Mouse (Mus musculus): ENCODE measurements around the gene Rab8b.
A peak's percentile ranks its signal among the peaks of the same experiment; 100 is the strongest.
"Not testable (repeated sequence)": the region's sequence is repeated elsewhere in the genome, so short reads cannot be mapped to it uniquely, and the experiment has no call there.

Gene Rab8b

GRCm38 (mm10) chr9:66886818-66887217 lies 32.7 kb downstream of the Rab8b start:
- no peak for DNase-seq (ENCODE audit: low read depth)

DNA sequence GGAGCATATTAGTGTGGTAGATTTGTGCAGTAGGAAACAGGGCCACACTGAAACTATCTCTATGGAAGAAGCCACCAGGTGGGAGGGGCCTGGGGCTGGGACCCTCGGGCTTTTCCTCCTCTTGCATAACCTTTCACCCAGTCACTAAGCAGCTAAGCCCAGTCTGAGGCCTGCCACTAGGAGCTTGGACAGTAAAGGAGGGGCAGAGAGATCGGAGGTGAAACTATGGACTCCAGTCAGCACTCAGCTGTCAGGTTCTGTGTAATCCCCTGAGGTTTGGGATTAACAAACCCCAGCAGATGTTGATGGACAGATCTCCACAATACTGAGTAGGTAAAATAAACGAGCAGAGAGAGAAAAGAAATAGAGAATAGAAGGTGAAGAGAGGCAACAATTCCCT lies 33.1 kb downstream of the Rab8b start:
- no peak for DNase-seq (ENCODE audit: low read depth)

DNA sequence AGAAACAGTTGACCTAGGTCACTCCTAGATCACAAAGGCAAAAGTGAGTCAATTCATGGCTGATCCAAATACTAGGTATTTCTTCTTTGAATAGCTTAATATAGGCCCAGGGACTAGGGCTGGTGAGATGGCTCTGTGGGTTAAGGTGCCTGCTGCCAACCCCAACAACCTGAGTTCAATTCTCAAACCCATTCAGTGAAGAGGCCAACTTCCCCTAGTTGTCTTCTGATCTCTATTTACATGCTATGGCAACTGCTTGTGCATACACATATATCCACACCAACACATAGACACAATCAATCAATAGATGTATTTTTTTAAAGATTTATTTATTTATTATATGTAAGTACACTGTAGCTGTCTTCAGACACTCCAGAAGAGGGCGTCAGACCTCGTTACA lies 34.9 kb downstream of the Rab8b start:
- no peak for DNase-seq (ENCODE audit: low read depth)

- no peak for DNase-seq (ENCODE audit: low read depth)
Measured at GRCm38 (mm10) chr9:66883500-66883899, 36.0 kb downstream of the Rab8b start.

- DNase-seq (ENCODE audit: low read depth): peak; percentile 25
Measured at GRCm38 (mm10) chr9:66882406-66882821, 37.1 kb downstream of the Rab8b start.

DNA sequence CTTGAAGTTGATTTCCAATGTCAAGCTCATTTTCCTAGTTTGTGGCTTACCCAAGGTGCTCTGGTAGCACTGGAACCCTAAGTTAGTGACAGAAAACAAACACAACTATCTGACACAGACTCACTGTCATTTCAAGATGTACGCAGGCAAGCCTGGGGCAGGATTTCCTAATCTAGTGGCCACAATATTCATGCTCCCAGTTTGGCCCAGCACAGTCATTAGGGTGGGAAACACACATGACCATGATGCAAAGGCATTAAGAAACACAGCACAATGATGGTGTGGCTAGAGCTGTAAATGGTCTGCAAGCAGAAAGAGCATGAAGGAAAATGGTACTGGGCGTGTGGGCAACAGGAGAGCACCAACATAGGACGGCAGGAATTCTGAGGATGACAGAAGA lies 37.6 kb downstream of the Rab8b start:
- DNase-seq (ENCODE audit: low read depth): peak; percentile 5

DNA sequence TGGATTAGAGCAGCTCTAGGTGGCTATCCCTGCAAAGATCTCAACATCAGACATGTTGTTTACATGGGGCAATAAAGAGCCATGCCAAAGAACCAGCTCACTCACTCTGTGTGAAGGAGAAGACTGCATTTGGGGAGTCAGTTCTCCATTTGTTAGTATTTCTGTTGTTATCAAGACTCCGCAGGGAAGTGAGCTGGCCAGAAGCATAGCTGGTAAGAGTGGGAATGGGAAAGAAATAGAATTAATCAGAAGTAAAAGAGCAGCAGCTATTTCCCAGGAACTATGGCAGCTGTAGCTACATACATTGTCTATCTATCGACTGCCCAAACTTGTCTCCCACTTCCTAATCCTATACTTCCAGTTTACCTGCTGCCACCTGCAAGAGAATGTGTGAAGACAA lies 38.7 kb downstream of the Rab8b start:
- DNase-seq (ENCODE audit: low read depth): no peak

DNA sequence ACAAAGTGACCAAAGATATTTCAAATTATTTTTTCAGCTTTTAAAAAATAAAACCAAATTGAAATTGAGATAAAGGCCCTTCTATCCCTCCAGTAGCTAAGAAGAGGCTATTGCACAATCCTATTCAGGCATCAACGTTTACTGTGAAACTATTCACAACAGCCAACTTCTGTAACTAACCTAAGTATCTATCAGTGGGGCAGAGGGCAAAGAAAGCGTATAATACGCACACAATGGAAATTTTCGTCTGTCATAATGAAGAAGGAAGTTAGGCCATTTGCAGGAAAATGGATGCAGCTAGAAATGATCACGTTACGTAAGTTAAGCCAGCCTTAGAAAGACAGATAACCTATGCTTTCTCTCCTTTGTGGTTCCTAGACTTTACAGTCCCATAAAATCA lies 40.0 kb downstream of the Rab8b start:
- no peak for DNase-seq (ENCODE audit: low read depth)

DNA sequence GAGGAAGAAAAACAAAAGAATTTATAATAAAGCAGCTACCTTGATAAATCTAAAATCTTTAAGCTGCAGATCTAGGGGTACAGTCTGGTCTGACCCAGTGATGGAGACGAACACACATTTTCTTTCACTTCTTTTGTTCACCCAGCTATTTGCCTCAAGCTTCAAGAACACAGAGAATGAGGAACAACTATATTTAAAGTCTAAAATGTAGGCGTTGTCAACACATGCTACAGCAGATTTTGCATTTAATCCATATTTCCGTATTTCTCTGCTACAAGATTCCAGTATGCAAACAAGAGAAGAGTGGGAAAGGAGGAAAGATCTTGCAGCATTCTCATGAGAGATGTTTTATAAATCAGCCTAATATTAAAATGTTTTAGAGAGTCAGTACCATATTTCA lies 40.6 kb downstream of the Rab8b start:
- no peak for DNase-seq (ENCODE audit: low read depth)

DNA sequence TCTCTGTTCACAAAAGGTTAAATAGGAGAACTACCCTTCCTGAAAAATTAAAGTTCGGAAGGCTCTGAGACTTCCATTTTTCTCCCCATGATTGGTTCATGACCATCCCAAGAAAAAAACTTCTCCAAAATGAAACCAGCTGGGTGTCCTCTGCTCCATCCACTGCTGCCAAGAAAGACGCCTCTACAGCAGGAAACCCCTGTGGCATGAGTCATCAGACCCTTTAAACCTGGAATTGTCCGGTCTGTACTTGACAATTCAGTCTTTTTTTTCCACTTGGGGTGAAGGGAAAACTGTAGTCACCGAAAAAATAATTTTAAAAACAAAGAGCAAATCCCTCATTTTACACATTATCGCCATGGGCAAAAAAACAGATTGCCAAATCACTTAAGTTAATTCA lies 42.9 kb downstream of the Rab8b start:
- DNase-seq (ENCODE audit: low read depth): peak; percentile 48

DNA sequence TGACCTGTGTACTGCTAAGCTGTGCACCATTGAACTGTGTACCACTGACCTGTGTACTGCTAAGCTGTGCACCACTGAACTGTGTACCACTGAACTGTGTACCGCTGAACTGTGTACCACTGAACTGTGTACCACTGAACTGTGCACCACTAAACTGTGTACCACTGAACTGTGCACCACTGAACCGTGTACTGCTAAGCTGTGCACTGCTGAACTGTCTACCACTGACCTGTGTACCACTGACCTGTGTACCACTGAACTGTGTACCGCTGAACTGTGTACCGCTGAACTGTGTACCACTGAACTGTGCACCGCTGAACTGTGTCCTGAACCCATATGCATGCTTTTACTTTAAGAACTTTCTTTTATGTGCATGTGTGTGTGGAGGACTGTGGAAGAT lies 45.2 kb downstream of the Rab8b start:
- DNase-seq (ENCODE audit: low read depth): no peak

DNA sequence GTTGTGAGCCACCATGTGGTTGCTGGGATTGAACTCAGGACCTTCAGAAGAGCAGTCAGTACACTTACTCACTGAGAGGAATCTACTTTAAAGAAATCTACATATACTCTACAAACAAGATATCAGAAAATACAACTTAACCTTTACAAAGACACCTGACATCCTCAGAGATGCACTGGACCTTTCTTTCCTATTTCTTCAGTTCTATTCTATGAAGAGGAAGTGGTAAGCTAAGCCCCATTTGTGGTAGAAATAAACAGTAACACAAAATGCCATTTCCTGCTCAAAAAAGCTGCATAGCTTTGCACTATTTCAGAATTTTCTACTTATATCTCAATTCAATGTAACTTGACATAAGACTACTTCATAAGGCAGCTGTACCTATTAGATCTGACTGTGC lies 46.0 kb downstream of the Rab8b start:
- no peak for DNase-seq (ENCODE audit: low read depth)

GRCm38 (mm10) chr9:66873009-66873408 lies 46.5 kb downstream of the Rab8b start:
- not testable (repeated sequence) for DNase-seq (ENCODE audit: low read depth)

DNA sequence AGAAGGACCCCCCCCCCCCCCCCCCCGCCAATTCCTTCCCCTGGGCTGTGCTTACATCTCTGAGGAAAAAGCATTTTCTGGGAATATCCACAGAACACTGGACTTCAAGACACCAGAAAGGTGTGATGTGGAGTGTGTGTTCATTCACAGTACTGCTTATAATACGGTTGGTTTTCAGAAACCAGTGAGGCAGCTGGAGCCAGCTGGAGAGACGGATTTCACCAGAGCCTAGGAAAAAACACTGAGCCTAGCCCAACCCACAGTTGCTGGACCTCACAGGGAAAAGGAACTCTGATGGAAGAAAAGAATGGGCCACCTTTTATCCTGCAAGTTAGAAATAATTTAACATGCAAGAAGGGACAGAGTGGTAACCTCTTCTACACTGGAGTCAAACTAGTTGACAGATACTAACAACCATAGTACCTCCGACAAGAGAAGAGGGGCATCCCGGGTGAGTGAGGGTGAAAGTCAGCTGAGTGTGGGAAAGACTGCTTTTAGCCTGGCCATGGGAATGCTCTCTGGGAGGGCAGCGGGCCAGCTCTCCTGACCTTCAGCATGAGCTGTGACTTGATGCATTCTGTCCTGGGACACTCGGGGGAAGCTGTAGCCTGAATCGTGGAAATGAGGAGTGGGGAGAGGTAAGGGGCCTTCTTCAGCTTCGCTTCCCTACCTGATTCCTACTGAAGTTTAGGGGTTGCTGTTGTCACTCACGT lies 47.3 kb downstream of the Rab8b start:
- DNase-seq (ENCODE audit: low read depth): no peak

DNA sequence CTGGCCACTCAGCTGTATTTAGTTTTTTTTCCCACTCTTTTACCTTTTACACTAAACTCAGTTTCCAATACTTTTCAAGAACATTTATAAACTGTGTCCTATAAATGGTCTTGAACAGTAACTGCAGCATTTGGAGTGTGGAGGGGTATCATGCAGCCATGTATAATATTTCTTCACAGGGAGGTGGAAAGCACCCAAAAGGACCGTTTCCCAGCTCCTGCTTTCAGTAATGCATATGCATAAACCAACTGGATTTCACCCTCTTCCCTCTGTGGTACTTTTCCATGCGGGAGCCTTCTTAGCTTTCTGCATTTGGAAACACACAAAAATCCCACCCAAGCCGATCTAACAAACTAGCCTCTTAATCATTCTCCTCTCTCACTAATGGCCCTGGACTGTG lies 54.8 kb downstream of the Rab8b start:
- no peak for DNase-seq (ENCODE audit: low read depth)

GRCm38 (mm10) chr9:66863456-66863855 lies 56.0 kb downstream of the Rab8b start:
- DNase-seq (ENCODE audit: low read depth): peak; percentile 4

GRCm38 (mm10) chr9:66862202-66862601 lies 57.3 kb downstream of the Rab8b start:
- DNase-seq (ENCODE audit: low read depth): no peak

DNA sequence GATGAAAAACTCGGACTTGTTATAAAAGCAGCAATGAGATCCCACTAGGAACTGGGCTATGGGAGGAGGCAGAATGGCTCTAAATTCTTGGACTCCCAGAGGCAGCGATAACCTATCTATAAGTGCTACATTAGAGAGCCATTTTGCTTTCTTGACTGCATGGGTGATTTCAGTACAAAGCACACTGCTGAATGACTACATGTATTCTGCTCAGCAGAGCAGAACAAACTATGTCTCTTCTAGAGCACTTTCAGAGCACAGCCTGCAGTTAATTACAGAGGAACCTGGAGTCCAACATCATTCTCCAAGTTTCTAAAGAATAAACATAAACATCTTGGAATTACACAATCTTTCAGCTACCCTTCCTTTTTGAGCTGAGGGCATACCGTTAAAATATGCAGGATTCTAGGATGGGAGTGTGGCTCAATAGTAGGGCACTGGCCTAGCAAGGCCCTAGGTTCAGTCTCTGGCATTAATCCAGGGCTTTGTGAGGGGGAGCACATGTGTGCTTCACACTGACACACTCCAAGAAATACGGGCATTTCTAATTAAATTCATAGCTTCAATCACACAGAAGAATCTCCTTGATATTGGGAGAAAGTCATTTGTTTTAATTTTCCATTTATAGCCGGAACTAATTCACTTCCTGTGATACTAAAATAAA lies 58.3 kb downstream of the Rab8b start:
- peak; percentile 4 for DNase-seq (ENCODE audit: low read depth)

DNA sequence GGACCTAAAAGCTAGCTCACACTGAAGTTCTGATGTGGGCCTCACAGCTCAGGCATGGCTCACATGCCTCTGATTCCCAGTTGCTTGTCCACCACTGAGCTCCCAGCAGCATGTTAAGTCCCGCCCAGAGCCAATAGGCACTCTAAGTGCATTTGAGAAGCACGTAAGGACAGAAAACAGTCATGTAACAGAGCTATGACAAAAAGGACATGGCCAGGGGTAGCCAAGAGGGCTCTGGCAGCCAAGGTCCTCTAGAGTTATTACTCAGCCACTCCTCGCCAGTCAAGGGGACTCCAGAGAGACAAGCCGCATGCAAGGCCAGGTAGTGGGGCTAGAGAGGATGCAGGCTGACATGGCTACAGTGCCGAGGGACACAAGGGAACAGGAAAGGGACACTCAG lies 60.0 kb downstream of the Rab8b start:
- DNase-seq (ENCODE audit: low read depth): no peak

- no peak for DNase-seq (ENCODE audit: low read depth)
Measured at GRCm38 (mm10) chr9:66855865-66856264, 63.6 kb downstream of the Rab8b start.

- DNase-seq (ENCODE audit: low read depth): no peak
Measured at GRCm38 (mm10) chr9:66852592-66852991, 66.9 kb downstream of the Rab8b start.

- no peak for DNase-seq (ENCODE audit: low read depth)
Measured at GRCm38 (mm10) chr9:66850966-66851365, 68.5 kb downstream of the Rab8b start.

- no peak for DNase-seq (ENCODE audit: low read depth)
Measured at GRCm38 (mm10) chr9:66846822-66847221, 72.7 kb downstream of the Rab8b start.

DNA sequence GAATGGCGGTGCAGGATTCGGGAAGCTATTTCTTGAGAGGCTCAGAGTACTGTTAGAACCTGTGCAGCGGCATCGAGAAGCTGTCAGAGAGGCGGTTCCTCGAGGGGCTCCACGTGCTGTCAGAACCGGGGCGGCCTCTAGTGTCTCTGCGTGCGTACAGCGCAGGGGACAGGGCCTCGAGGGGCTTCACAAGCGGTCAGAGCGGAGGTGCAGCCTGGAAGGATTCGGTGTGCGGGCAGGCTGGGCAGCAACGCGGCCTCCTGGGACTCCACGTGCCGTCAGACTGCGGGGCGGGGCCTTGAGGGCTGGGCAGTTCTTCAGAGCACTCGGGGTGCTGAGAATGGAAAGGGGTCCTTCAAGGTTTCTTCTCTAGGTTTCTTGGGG lies 84.4 kb downstream of the Rab8b start:
- no peak for DNase-seq (ENCODE audit: low read depth)
